Mouse (Mus musculus): Measurements from ENCODE around the gene 5730596B20Rik. TPM values are rescaled to one million over a fixed set of nuclear protein-coding genes. Genes with fewer than 3 reads are reported as not detected.

Gene 5730596B20Rik
- total RNA-seq, 2 experiments from 2014 or later: not detected

DNA sequence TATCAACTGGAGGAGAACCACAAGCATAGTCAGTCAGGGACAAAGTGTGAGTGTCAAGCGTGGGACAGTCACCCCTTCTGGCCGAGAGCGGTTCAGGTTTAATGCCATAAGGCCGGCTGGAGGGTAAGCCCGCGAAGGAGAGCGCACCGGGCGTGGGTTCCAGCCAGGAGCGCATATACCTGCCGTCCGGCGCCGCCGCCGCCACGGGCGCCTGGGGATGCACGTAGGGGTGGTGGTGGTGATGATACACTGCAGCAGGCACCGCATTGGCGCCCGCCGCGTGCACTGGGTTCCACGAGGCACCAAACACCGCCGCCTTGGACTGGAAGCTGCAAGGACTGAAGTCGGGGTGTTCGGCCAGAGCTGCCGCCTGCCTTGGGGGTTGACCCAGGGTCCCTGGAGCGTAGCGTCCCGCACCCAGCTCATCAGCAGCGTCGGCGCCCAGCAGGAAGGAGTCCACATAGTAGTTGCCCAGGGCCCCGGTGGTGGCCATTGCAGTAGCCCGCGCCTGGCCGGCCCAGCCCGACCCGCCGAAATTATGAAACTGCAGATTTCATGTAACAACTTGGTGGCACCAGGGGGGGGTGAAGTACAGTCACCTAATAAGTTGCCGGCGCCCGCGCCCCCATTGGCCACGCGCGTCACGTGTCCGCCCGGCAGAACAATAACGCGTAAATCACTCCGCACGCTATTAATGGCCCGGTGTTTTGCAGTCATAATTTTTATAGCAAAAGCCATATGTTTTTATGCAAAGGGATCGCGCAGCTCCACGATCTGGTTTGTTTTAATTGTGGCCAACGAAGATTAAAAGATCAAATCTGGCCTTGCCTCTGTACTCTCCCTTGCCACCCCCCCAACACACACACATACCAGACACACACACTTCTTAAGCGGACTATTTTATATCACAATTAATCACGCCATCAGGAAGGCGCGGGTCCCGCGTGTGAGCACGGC is 48.6 kb downstream of the 5730596B20Rik start:
- no peak for TF ChIP-seq CTCF (conservative IDR thresholded peaks at IDR 0.05)
- H3K4me3 ChIP-seq: no peak overlapping the region
- no peak for DNase-seq (ENCODE audit: low spot score in 2 of 2)
- no peak overlapping the region for H3K27ac ChIP-seq

GRCm38 (mm10) chr6:52226569-52227257 is 49.4 kb downstream of the 5730596B20Rik start:
- Histone ChIP-seq H3K27ac (no peak overlapping the region), H3K4me3 (no peak overlapping the region)
- no peak for TF ChIP-seq CTCF (conservative IDR thresholded peaks at IDR 0.05)
- DNase-seq (ENCODE audit: low spot score in 2 of 2): no peak

DNA sequence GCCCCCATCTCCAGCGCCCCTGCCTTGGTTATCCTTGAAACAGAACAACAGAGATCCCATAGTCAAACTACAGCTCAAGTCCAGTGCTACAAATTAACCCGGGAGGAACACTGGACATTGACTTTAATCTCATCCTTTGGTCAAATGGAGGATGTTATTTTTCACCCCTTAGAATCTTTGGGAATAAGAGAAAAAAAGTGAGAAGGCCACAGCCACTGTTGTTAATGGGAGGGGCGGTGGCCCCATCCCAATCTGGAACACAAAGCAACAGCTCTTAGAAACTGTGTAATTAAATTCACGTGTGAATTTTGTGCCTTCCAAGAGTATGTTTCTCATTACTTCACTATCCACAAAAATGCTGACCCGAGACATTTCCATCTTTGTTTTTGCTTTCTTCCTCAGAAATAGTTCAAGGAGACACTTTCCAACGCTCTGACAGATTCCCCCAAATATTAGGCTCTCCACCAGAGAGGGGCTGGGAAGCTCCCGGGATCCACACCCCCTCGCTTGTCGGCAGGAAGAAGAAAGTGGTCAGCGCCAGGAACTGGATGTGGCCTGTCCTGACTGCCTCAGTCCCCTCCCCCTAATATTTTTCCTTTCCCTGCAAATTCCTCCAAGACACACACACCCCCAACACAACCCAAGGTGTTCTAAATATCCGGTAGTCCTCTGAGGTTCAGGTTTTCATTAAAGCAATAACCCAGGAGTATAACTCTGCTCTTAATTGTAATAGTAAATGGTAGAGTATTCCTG is 50.3 kb downstream of the 5730596B20Rik start:
- no peak overlapping the region for H3K27ac ChIP-seq
- H3K4me3 ChIP-seq: no peak overlapping the region
- DNase-seq (ENCODE audit: low spot score in 2 of 2): no peak
- TF ChIP-seq CTCF (conservative IDR thresholded peaks at IDR 0.05): no peak

GRCm38 (mm10) chr6:52228475-52229465 is 51.5 kb downstream of the 5730596B20Rik start:
- no peak overlapping the region for H3K27ac ChIP-seq
- DNase-seq (ENCODE audit: low spot score in 2 of 2): no peak
- H3K4me3 ChIP-seq: no peak overlapping the region
- TF ChIP-seq CTCF (conservative IDR thresholded peaks at IDR 0.05): no peak

DNA sequence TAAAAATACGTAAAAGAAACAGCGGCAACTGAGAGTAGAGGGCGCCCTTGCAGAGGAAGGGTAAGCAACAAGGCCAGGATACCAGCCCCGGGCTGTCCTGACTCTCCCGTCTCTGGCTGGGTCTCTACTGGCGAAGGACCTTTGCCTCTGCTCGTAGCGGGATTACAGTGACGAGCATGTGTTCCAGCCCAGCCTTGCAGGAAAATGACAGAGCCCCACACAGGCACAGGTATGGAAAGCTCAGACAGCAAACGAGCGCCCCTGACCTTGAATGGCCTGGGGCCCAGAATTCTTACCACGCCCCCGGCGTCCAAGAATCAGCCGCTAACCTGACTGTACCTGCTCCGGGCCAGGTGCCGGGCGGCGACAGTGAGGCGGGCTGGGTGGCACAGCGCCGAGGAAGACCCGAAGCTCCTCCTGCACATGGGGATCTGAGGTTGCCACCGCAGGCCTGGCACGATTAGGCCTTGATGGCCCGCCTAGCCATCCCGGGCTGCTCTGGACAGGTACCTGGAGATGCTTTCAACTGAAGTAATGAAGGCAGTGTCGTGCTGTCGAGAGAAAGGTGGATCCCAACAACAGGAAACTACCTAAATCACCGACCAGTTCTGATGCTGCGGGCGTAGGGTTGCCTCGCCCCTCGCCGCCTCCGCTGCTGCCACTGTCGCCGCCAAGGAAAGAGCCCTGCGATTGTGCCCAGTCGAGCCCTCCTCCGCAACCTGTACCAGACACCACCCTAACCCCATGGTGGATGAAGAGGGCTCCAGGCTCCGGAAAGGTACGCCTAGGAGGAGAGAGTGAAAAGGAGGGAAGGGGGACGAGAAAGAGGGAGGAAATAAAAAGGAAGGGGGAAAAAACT is 52.5 kb downstream of the 5730596B20Rik start:
- TF ChIP-seq CTCF (conservative IDR thresholded peaks at IDR 0.05): no peak
- DNase-seq (ENCODE audit: low spot score in 2 of 2): no peak
- H3K27ac ChIP-seq: no peak overlapping the region
- no peak overlapping the region for H3K4me3 ChIP-seq

Small RNA genes lying within 50 kb of the gene (microRNA-seq; reads per million reads assigned to microRNA genes)
- gene Mir196b: 2.9 reads per million in 2 experiments

Other genes starting within 250 kb of the 5730596B20Rik start
- gene Skap2, start 164.9 kb upstream of the 5730596B20Rik start, total RNA-seq (2021): 10 to 100 TPM; 14.1 to 15.7 TPM
- gene Hoxa1, start 19.2 kb upstream of the 5730596B20Rik start, total RNA-seq (2021): not detected
- gene Hoxa2, start 12.7 kb upstream of the 5730596B20Rik start, total RNA-seq (2021): not detected
- not detected for gene Hoxa4, start 14.3 kb downstream of the 5730596B20Rik start, total RNA-seq (2021)
- gene Hoxa5, start 27.1 kb downstream of the 5730596B20Rik start, total RNA-seq (2021): not detected
- gene Hoxa6, start 31.2 kb downstream of the 5730596B20Rik start, total RNA-seq (2021): not detected
- gene Hoxa3, start 35.8 kb downstream of the 5730596B20Rik start, total RNA-seq (2021): not detected
- gene Gm28308, start 35.8 kb downstream of the 5730596B20Rik start, total RNA-seq (2021): not detected
- gene Hoxa7, start 44.4 kb downstream of the 5730596B20Rik start, total RNA-seq (2021): not detected
- gene Hoxa9, start 53.6 kb downstream of the 5730596B20Rik start, total RNA-seq (2021): not detected
- gene Hoxa10, start 63.4 kb downstream of the 5730596B20Rik start, total RNA-seq (2021): not detected
- gene Hoxa11, start 68.3 kb downstream of the 5730596B20Rik start, total RNA-seq (2021): not detected
- not detected for gene Hoxa13, start 83.4 kb downstream of the 5730596B20Rik start, total RNA-seq (2021)
- gene Evx1, start 136.0 kb downstream of the 5730596B20Rik start, total RNA-seq (2021): not detected